Mouse (Mus musculus) stomach, embryonic 16.5 days (tissue): ENCODE results near the gene Comp. TPM values are rescaled to one million over a fixed set of nuclear protein-coding genes. Genes with fewer than 3 reads are reported as not detected.

ENCODE experiments used
- ATAC-seq: fragments of 200-750 bp; cut with Nextera tagmentation; 2 replicates; pipeline ENCODE4 v1.8.0; 2017; ENCODE audit warnings: moderate number of reproducible peaks, moderate TSS enrichment; ENCODE audit not compliant: insufficient read depth, low FRiP score
- H3K27ac ChIP-seq: fragments of 300-500 bp; sonication (generic); 2 replicates; pipeline ENCODE4 v1.5.1; 2014; ENCODE audit warnings: low read length
- H3K27me3 ChIP-seq: fragments of 300-500 bp; sonication (generic); 2 replicates; pipeline ENCODE4 v1.6.1; 2014; ENCODE audit warnings: low read length, control low read depth, mixed read lengths; ENCODE audit not compliant: control insufficient read depth, insufficient read depth
- H3K36me3 ChIP-seq: fragments of 300-500 bp; sonication (generic); 2 replicates; pipeline ENCODE4 v1.6.1; 2014; ENCODE audit warnings: low read length; ENCODE audit not compliant: control insufficient read depth, insufficient read depth
- H3K4me1 ChIP-seq: fragments of 300-500 bp; sonication (generic); 2 replicates; pipeline ENCODE4 v1.6.1; 2014; ENCODE audit warnings: low read length, control low read depth, mixed read lengths; ENCODE audit not compliant: control insufficient read depth, insufficient read depth
- H3K4me2 ChIP-seq: fragments of 300-500 bp; sonication (generic); 2 replicates; pipeline ENCODE4 v1.6.1; 2014; ENCODE audit warnings: low read depth, low read length, mixed read lengths
- H3K4me3 ChIP-seq: fragments of 300-500 bp; sonication (generic); replicated peaks from 2 replicates; pipeline ENCODE4 v1.5.1; 2014; ENCODE audit warnings: mild to moderate bottlenecking, low read length
- H3K9ac ChIP-seq: fragments of 300-500 bp; sonication (generic); 2 replicates; pipeline ENCODE4 v1.6.1; 2014; ENCODE audit warnings: low read length
- H3K9me3 ChIP-seq: fragments of 300-500 bp; sonication (generic); replicated peaks from 2 replicates; pipeline ENCODE4 v1.6.1; 2016; ENCODE audit warnings: low read length, control low read depth; ENCODE audit not compliant: control insufficient read depth
- WGBS: fragments of 180-500 bp; shearing (Covaris S2); extraction: QIAGEN DNeasy Blood & Tissue Kit; methylation state at CpG from one replicate; pipeline ENCODE4 v1.1.7; 2014; 5-methylcytosine and 5-hydroxymethylcytosine counted together
- polyA plus RNA-seq: library from polyadenylated mRNA; unstranded; fragments of >200 nt; fragmentation: Nextera tagmentation; extraction: Ambion mirVana; gene quantifications from 2 replicates; pipeline ENCODE4 v1.2.1, GENCODE M21; 2015

Comp gene
- polyA plus RNA-seq, 1 experiment from 2014 or later = 0.25 TPM

DNA sequence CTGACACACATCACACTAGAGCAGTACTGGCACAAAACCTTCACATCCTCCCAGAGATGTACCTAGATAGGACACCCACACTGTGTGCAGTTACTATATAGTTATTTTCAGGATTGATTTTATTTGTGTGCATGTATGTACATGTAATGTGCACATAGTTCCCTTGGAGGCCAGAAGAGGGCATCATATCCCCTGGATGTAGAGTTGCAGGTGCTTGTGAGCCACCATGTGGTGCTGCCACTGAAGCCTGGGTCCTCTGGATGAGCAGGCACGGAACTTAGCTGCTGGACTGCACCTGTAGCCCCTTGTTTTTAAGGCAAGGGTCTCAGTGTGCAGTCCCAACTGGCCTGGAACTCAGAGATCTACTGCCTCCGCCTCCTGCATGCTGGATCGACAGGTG, 30.9 kb downstream of the Comp start:
- Histone ChIP-seq H3K9ac (no peak overlapping the region), H3K4me3 (no peak overlapping the region), H3K27me3 (no peaks in the 10 kb centered on the region), H3K4me1 (peaks cover 45% of the 10 kb centered on the region), H3K27ac (no peak overlapping the region), H3K36me3 (peaks cover 7% of the 10 kb centered on the region; the same call in 1 of the 2 replicates), H3K4me2 (no peak overlapping the region), H3K9me3 (no peaks in the 10 kb centered on the region)
- WGBS = 93% methylated on average over 3 of the region's 3 CpGs
- no peak for ATAC-seq

DNA sequence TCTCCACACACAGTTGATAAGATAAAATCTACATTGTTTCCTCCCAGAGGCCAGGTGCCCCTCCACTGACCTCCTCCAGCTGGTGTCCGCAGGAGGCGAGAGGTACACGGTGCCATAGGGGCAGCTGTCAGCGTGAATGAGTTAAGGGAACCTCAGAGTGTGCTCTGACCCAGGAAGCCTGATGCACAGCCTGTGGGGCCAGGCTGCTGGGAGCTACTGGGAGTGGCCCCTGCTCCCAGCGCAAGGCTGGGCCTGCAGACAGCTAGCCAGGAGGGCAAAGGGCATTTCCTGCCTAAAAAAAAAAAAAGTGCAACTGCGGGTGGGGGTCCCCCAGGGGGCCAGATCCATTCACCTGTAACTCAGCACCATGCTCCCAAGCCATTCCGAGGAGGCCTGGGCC, 31.8 kb downstream of the Comp start:
- H3K4me2 ChIP-seq = no peak overlapping the region
- no peak overlapping the region for H3K9ac ChIP-seq
- H3K9me3 ChIP-seq = no peaks in the 10 kb centered on the region
- H3K4me1 ChIP-seq = peaks cover 51% of the 10 kb centered on the region
- no peak overlapping the region for H3K4me3 ChIP-seq
- H3K27ac ChIP-seq = peak overlapping the region; percentile 11
- H3K27me3 ChIP-seq = no peaks in the 10 kb centered on the region
- H3K36me3 ChIP-seq = peaks cover 4% of the 10 kb centered on the region; the same call in 1 of the 2 replicates
- no peak for ATAC-seq
- WGBS = 35% methylated on average over 7 of the region's 7 CpGs

DNA sequence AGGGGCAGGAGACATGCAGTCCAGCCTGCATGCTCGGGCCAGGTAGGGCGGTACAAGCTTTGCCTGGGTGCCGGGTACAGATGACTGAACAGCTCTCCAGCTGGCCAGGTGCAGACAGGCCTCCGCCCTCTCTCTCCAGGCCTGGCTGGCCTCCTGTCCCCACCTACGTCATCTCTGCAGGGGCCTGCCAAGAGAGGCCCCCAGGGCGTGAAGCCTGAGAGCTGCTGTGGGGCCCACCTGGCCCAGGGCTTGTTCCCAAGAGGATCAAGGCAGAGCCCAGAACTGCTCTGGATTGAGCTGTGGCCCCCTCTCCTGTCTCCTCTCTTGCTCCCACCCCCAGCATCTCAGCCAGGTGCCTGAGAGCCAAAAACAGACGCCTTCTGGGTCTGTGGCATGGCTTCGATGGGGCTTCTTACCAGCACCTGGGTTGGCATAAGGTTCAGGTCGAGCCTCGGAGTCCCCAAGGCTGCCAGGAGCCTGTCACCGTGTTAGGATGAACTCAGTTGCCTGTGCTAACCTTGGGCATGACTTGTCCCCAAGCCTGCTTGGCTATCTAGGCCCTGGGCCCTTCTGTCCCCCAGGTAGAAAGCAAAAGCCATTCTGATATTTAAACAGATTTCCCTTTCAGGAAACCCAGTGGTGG, 33.2 kb downstream of the Comp start:
- Histone ChIP-seq H3K27me3 (no peaks in the 10 kb centered on the region), H3K4me2 (no peak overlapping the region), H3K27ac (peak overlapping the region; percentile 70), H3K9me3 (no peaks in the 10 kb centered on the region), H3K4me1 (peaks cover 51% of the 10 kb centered on the region), H3K36me3 (no peaks in the 10 kb centered on the region), H3K9ac (peak overlapping the region; percentile 55), H3K4me3 (no peak overlapping the region)
- WGBS = 61% methylated on average over 11 of the region's 11 CpGs
- ATAC-seq = peak; percentile 73

- Histone ChIP-seq H3K9me3 (no peaks in the 10 kb centered on the region), H3K36me3 (no peaks in the 10 kb centered on the region), H3K27ac (peak overlapping the region; percentile 90), H3K9ac (peak overlapping the region; percentile 49), H3K27me3 (no peaks in the 10 kb centered on the region), H3K4me2 (peak overlapping the region; percentile 14), H3K4me1 (peaks cover 51% of the 10 kb centered on the region), H3K4me3 (no peak overlapping the region)
- peak; percentile 74 for ATAC-seq
- WGBS = 35% methylated on average over 6 of the region's 6 CpGs
These were observed 34.9 kb downstream of the Comp start for GRCm38 (mm10) chr8:70408301-70408700.

DNA sequence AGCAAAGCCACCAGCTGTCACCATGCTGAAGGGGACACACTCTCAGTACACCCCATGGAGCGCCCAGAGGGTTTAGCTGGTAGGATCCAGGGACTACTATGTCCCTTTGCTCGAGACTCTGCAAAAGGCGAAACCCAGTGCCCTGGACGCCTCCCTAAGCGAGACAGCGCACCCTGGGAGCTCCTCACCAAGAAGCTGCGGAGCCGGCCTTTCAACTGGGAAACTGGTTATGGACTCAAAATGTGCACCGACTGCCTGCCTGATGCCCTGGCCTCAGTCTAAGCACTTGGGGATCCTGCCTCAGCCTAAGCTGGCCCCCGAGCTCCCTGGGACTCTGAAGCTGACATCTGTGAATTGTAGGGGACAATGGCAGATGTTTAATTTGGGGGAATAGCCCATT, 35.7 kb downstream of the Comp start:
- Histone ChIP-seq H3K36me3 (no peaks in the 10 kb centered on the region), H3K27ac (peak overlapping the region; percentile 90), H3K9ac (peak overlapping the region; percentile 54), H3K4me1 (peaks cover 51% of the 10 kb centered on the region), H3K4me3 (no peak overlapping the region), H3K9me3 (no peaks in the 10 kb centered on the region), H3K4me2 (peak overlapping the region; percentile 14), H3K27me3 (no peaks in the 10 kb centered on the region)
- no peak for ATAC-seq
- WGBS = 65% methylated on average over 10 of the region's 10 CpGs

DNA sequence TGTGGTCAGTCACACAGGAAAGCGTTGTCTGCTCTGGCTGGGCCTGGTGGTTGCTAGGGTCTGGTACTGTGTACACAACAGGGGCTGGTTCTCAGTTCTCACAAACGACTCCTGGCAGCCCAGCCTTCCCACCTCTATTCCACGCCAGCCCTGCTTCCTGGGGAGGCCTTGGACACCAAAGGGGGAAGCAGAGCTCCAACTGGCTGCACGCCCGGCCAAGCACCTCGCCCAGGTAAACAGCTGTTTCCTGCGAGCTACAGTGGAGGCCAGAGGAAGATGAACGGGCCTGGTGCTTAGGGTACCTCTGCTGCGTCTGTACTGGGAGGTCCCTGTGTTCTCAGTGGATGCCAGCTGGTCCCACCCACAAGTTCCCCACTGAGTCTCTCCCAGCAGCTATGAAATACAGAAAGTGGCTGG, 36.1 kb downstream of the Comp start:
- Histone ChIP-seq H3K9me3 (no peaks in the 10 kb centered on the region), H3K4me2 (no peak overlapping the region; the same call in 1 of the 2 replicates), H3K27ac (peak overlapping the region; percentile 90), H3K36me3 (no peaks in the 10 kb centered on the region), H3K4me3 (no peak overlapping the region), H3K4me1 (peaks cover 51% of the 10 kb centered on the region), H3K9ac (peak overlapping the region; percentile 54; the same call in 1 of the 2 replicates), H3K27me3 (no peaks in the 10 kb centered on the region)
- ATAC-seq = peak; percentile 46; the same call in 1 of the 2 replicates
- 25% methylated on average over 9 of the region's 9 CpGs for WGBS

DNA sequence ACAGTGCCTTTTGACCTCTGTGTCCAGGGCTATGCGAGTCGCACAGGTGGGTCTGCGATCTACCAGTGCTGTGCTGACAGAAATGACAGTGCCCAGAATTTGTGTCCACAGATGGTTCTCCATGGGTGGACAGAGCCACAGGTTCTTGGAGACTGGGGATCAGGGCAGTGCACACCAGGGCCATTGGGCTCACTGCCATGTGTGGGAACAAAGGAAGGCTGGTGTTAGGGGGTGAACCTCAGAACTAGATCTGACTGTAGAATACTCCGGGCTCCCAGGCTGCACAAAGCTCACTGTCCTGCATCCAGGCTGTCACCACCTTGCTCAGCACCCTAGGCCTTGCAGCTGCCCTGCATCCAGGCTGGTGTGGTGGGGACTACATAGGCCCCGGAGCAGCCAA, 36.9 kb downstream of the Comp start:
- H3K4me2 ChIP-seq = no peak overlapping the region
- no peak overlapping the region for H3K9ac ChIP-seq
- peaks cover 45% of the 10 kb centered on the region for H3K4me1 ChIP-seq
- no peak overlapping the region for H3K27ac ChIP-seq
- H3K27me3 ChIP-seq = no peaks in the 10 kb centered on the region
- no peaks in the 10 kb centered on the region for H3K9me3 ChIP-seq
- no peak overlapping the region for H3K4me3 ChIP-seq
- WGBS = 95% methylated on average over 5 of the region's 5 CpGs
- no peaks in the 10 kb centered on the region for H3K36me3 ChIP-seq
- ATAC-seq = no peak

- WGBS = 81% methylated on average over 6 of the region's 6 CpGs
These were observed 41.1 kb downstream of the Comp start for GRCm38 (mm10) chr8:70414310-70414946.

More at GRCm38 (mm10) chr8:70414310-70414946, 41.1 kb downstream of the Comp start:
- H3K9me3 ChIP-seq = no peaks in the 10 kb centered on the region
- no peak for ATAC-seq
- no peak overlapping the region for H3K4me2 ChIP-seq
- H3K36me3 ChIP-seq = no peaks in the 10 kb centered on the region
- H3K9ac ChIP-seq = no peak overlapping the region
- H3K27ac ChIP-seq = no peak overlapping the region
- no peak overlapping the region for H3K4me3 ChIP-seq
- no peaks in the 10 kb centered on the region for H3K27me3 ChIP-seq
- H3K4me1 ChIP-seq = peaks cover 33% of the 10 kb centered on the region
